Mouse (Mus musculus) WW6 (cell line): ENCODE results near the gene Sorbs1.

Experiments used
- DNase-seq: peaks from one replicate; pipeline ENCODE4 v3.0.0-alpha.2; 2013; ENCODE audit warnings: low read depth, low spot score

The Sorbs1 gene

GRCm38 (mm10) chr19:40376566-40377281 lies 136.9 kb downstream of the Sorbs1 start:
- no peak for DNase-seq

DNA sequence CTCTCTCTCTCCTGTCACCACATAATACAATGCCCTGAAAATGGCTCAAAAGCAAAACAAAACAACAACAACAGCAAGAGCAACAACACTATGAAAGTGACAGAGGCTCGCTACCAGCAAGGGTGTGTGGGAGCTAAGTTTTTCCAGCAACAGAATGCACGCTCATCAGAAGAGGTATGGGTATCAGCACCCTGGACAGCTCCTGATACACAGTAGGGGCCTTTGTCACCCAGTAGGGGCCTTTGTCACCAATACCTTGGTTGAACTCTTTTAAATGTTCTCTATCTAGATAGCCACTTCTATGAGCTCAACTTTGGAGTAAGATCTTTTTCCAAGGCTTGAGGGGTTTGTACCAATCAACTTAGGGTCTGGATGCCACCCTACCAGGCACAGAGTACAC lies 138.9 kb downstream of the Sorbs1 start:
- no peak for DNase-seq

DNA sequence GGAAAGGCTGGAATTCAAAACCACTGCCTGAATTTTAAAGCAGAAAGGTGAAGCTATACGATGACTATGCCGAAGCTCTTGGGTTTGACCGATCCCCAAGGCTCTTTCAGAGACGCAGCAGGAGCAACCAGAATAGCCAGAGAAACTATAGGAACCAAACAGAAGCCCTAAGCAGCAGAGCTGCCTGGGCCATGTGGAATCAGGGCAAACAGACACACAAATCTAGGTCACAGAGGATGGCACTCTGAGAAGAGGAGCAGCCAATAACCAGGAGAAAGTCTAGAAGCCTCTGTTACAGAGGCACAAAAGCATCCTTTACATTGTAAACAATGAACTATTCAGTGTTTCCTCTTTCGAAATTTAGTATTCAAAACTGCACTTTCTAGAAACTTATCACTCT lies 140.9 kb downstream of the Sorbs1 start:
- no peak for DNase-seq

DNA sequence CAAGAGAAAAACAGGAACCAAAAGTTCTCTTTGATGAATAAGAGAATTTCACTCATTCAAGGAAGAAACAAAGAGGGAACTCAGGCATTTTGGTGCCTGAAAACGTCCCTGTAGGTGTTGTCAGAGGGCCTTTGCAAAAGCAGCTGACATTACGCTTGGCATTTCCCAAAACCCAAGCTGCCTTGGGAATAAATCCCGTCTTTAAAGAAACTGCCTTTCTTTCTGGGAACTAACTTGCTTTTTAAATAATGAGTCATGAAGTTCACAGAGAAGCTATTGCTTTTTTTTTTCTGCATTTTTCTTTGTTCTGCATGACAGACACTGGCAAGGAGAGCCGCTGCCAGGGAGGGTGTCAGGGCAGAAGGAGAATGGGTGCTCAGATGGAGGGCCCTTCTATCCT lies 141.7 kb downstream of the Sorbs1 start:
- no peak for DNase-seq

GRCm38 (mm10) chr19:40369852-40370811 lies 143.4 kb downstream of the Sorbs1 start:
- DNase-seq, result no peak

- DNase-seq, result no peak
Measured at GRCm38 (mm10) chr19:40368517-40368916, 145.1 kb downstream of the Sorbs1 start.

GRCm38 (mm10) chr19:40366163-40366941 lies 147.2 kb downstream of the Sorbs1 start:
- DNase-seq, result no peak

- no peak for DNase-seq
Measured at GRCm38 (mm10) chr19:40365137-40365536, 148.4 kb downstream of the Sorbs1 start.

DNA sequence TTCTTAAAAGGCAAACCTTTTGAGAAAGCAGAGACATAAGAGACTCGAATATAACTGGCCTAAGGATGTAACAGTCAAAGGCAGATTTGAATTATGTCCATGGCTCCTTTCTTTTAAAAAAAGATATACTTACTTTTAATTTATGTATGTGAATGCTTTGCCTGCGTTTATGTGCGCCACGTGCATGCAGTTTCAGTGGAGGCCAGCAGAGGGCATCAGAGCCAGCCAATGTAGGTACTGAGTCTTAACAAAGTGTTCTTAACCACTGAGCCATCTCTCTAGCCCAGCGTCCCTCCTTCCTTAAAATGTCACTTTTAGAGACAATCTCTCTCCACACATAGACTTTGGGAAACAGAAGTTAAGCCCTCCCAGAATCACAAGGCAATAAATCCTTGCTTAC lies 150.1 kb downstream of the Sorbs1 start:
- no peak for DNase-seq

GRCm38 (mm10) chr19:40362203-40362865 lies 151.2 kb downstream of the Sorbs1 start:
- DNase-seq, result no peak

- DNase-seq, result no peak
Measured at GRCm38 (mm10) chr19:40359712-40360394, 153.7 kb downstream of the Sorbs1 start.

DNA sequence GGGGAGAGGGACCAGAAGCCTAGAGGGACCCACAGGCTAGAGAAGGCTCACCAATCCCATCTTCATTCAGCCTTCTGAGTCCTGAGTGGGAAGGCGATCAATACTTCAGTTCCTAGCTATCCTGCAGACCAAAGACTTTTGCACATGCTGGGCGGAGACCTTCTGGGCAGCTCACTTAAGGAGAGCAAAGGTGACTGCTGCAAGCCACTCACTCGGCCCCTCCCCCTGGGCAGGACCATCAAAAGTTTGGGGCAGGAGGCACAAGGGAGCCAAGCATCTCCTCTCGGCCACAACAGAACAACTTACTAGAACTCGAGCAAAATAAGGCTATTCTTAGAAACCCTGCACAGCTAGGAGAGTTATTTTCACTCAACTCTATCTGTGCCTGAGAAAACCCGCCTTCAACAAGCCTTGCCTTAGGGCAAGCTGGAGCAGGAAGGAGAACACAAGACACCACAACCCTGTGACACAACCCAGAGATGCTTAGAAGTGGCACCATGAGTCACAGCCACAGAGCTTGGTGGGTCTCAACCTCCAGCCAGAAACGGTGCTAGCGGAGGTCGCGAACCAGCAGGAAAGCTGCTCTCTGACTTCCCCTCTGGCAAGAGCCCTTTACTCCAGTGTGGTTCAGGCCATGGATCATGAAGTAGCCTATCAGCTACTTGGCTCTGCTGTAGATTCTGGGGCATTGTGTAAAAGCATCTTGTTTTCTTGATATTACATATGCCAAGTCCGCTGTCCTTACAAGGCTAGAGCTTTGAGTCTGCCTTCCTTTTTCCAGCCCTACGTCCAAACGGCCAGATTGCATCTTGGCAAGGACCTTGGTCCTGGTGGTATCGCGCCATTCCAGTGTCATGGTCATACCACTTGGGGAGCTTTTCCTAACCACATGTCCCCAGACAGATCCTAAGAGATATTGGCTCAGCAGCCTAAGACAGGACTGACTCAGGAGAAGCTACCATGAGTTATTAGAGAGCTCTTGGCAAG lies 156.8 kb downstream of the Sorbs1 start:
- DNase-seq, result no peak

- DNase-seq, result no peak
Measured at GRCm38 (mm10) chr19:40355075-40355474, 158.5 kb downstream of the Sorbs1 start.

GRCm38 (mm10) chr19:40352006-40352405 lies 161.6 kb downstream of the Sorbs1 start:
- DNase-seq, result no peak

DNA sequence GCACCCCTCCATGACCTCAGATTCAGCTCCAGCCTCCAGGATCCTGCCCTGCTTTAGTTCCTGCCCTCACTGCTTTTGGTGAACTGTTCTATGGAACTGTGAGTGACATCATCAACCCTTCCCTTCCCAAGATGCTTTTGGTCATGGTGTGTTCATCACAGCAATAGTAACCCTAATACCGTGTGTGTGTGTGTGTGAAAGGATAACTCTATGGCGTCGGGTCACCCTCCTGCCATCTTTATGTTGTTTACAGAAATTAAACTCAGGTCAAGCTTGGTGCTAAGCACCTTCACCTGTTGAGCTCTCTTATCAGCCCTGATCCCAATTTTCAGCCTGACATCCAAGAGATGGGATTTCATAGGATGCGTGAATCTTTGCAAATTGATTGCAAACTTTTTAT lies 162.7 kb downstream of the Sorbs1 start:
- no peak for DNase-seq

DNA sequence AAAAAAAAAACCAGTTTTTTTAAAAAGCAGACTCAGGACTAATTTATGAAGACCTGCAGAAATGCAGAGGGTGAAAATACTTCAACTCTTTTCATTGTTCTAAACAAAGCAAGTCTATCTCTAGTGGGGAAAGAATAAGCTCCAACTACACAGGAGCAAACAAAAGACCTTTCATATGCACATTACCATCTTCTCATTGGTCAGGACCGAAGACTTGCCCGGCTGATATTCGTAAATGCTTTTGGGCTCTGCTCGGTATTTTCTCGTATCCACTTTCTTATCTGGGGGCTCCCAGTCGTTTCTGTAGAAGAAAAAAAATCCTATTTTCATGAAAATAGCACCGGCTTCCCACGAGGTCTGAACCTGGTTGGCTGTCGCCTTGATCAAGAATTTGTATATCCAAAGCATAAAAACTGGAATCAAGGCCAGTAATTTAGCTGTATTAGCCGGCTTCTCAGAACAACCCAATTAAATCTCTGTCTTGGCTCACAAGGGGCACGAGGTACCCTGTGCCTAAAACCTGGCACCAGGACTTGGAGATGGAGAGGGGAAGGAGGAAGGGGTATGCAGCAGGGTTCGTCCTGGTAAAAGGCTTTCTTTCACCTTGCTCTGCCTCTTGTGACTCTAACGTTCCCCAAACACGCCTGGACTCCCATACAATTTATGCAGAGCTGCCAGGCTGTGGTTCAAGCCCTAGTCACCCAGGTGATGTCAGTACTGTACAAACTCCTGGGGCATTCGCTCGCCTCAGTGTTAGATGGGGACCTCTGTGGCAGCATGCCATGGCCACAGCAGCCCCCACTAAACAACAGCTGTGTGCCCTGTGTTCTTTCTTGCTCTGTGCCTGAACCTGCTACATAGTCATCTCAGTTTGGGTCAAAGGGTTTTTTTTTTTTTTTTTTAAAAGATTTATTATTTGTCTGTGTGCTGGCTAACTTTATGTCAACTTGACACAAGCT lies 163.6 kb downstream of the Sorbs1 start:
- no peak for DNase-seq

GRCm38 (mm10) chr19:40349281-40349680 lies 164.3 kb downstream of the Sorbs1 start:
- no peak for DNase-seq

GRCm38 (mm10) chr19:40348652-40349051 lies 164.9 kb downstream of the Sorbs1 start:
- no peak for DNase-seq
